Mouse (Mus musculus) CH12.LX (cell line): ENCODE data around the gene Msh3. TPM values are rescaled to one million over a fixed set of nuclear protein-coding genes. Genes with fewer than 3 reads are reported as not detected.

Source experiments
- polyA plus RNA-seq: library from polyadenylated mRNA; unstranded; fragments of >175 nt; gene quantifications from 2 replicates; pipeline ENCODE4 v1.2.1, GENCODE M21; 2012; ENCODE audit warnings: low read depth; ENCODE audit not compliant: insufficient read length
- total RNA-seq, 2 experiments: library from RNA; depleted of rRNA; stranded (reverse); fragments of 300-350 nt in 1 of 2; fragments of >200 nt in 1 of 2; gene quantifications; 2 replicates each; pipeline ENCODE4 v1.2.3; 2012 to 2014

Gene Msh3
- total and polyA plus RNA-seq, 3 experiments = 13.7 to 27.0 (median 18.3) TPM

Other genes with a start within 250 kb of the Msh3 start
- gene Rasgrf2, start 223.3 kb downstream of the Msh3 start, total RNA-seq (2012; rRNA removed) = 4.6 and 4.7 TPM in 2 replicates
- 2.6 and 4.3 TPM in 2 replicates for gene Rasgrf2, start 223.3 kb downstream of the Msh3 start, total RNA-seq (2014; rRNA removed)
- gene Rasgrf2, start 223.3 kb downstream of the Msh3 start, polyA plus RNA-seq = 3.9 and 5.0 TPM in 2 replicates
- gene Gm20379, start 49.0 kb downstream of the Msh3 start, total RNA-seq (2012; rRNA removed) = not detected in 2 replicates
- gene Gm20379, start 49.0 kb downstream of the Msh3 start, total RNA-seq (2014; rRNA removed) = not detected in 2 replicates
- 7.4 and 11.7 TPM in 2 replicates for gene Gm20379, start 49.0 kb downstream of the Msh3 start, polyA plus RNA-seq
- 13.6 and 19.6 TPM in 2 replicates for gene Dhfr, start 277 bp downstream of the Msh3 start, total RNA-seq (2012; rRNA removed)
- 47.0 and 52.0 TPM in 2 replicates for gene Dhfr, start 277 bp downstream of the Msh3 start, total RNA-seq (2014; rRNA removed)
- gene Dhfr, start 277 bp downstream of the Msh3 start, polyA plus RNA-seq = 23.8 and 24.1 TPM in 2 replicates
- not detected in 2 replicates for gene Ankrd34b, start 70.9 kb upstream of the Msh3 start, total RNA-seq (2012; rRNA removed)
- gene Ankrd34b, start 70.9 kb upstream of the Msh3 start, total RNA-seq (2014; rRNA removed) = not detected in 2 replicates
- gene Ankrd34b, start 70.9 kb upstream of the Msh3 start, polyA plus RNA-seq = not detected in 2 replicates
- gene Fam151b, start 129.0 kb upstream of the Msh3 start, total RNA-seq (2012; rRNA removed) = 3.1 and 3.7 TPM in 2 replicates
- gene Fam151b, start 129.0 kb upstream of the Msh3 start, total RNA-seq (2014; rRNA removed) = 5.2 and 6.0 TPM in 2 replicates
- gene Fam151b, start 129.0 kb upstream of the Msh3 start, polyA plus RNA-seq = 2.2 and 2.5 TPM in 2 replicates
- 6.8 and 8.0 TPM in 2 replicates for gene Zfyve16, start 175.9 kb upstream of the Msh3 start, total RNA-seq (2012; rRNA removed)
- 8.5 and 9.0 TPM in 2 replicates for gene Zfyve16, start 175.9 kb upstream of the Msh3 start, total RNA-seq (2014; rRNA removed)
- 4.3 and 5.1 TPM in 2 replicates for gene Zfyve16, start 175.9 kb upstream of the Msh3 start, polyA plus RNA-seq
- gene Spz1, start 221.2 kb upstream of the Msh3 start, total RNA-seq (2012; rRNA removed) = not detected in 2 replicates
- not detected in 2 replicates for gene Spz1, start 221.2 kb upstream of the Msh3 start, total RNA-seq (2014; rRNA removed)
- not detected in 2 replicates for gene Spz1, start 221.2 kb upstream of the Msh3 start, polyA plus RNA-seq